Mouse (Mus musculus) myocyte (in vitro differentiated cells): ENCODE results near the gene Mamld1. TPM values are rescaled to one million over a fixed set of nuclear protein-coding genes. Genes with fewer than 3 reads are reported as not detected.

Experiments used
- H3K27me3 ChIP-seq: one replicate; pipeline ENCODE4 v1.6.1; 2011; ENCODE audit not compliant: control insufficient read depth, insufficient read depth, insufficient read length
- H3K36me3 ChIP-seq: one replicate; pipeline ENCODE4 v1.6.1; 2011; ENCODE audit not compliant: control insufficient read depth, insufficient read depth
- H3K4me2 ChIP-seq: one replicate; pipeline ENCODE4 v1.6.1; 2011; ENCODE audit warnings: low read depth, control low read depth
- H3K4me3 ChIP-seq: one replicate; pipeline ENCODE4 v1.5.1; 2011; ENCODE audit warnings: mild to moderate bottlenecking, control low read depth, moderate library complexity
- H3K79me2 ChIP-seq: one replicate; pipeline ENCODE4 v1.6.1; 2011; ENCODE audit not compliant: control insufficient read depth, insufficient read depth
- H3ac ChIP-seq: one replicate; pipeline ENCODE4 v1.6.1; 2011; ENCODE audit not compliant: control insufficient read depth, insufficient read length
- CEBPB ChIP-seq: IDR thresholded peaks from 2 replicates; pipeline ENCODE4 v1.6.1; 2011; ENCODE audit warnings: mild to moderate bottlenecking, moderate library complexity; ENCODE audit not compliant: poor library complexity, insufficient read depth, severe bottlenecking
- E2F4 ChIP-seq: IDR thresholded peaks from one replicate; pipeline ENCODE4 v1.6.1; 2011; ENCODE audit warnings: mild to moderate bottlenecking, control low read depth, moderate library complexity; ENCODE audit not compliant: insufficient read depth
- MAX ChIP-seq: IDR thresholded peaks from one replicate; pipeline ENCODE4 v1.6.1; 2011; ENCODE audit warnings: low read depth, mild to moderate bottlenecking, control low read depth
- MYOD1 ChIP-seq, 3 experiments: IDR thresholded peaks; one replicate each; pipeline ENCODE4 v1.6.1; 2011; ENCODE audit warnings: control low read depth in 2 of 3, low read depth in 2 of 3, mild to moderate bottlenecking in 2 of 3, moderate library complexity in 1 of 3; ENCODE audit not compliant: insufficient read length in 2 of 3, control insufficient read depth in 1 of 3
- MYOG ChIP-seq, 3 experiments: IDR thresholded peaks; one replicate each; pipeline ENCODE4 v1.6.1; 2011; ENCODE audit warnings: control low read depth in 2 of 3, low read depth in 2 of 3, mild to moderate bottlenecking in 2 of 3; ENCODE audit not compliant: insufficient read length in 2 of 3, control insufficient read depth in 1 of 3, insufficient read depth in 1 of 3
- POLR2A ChIP-seq: IDR thresholded peaks from one replicate; pipeline ENCODE4 v1.6.1; 2011; ENCODE audit warnings: low read depth, mild to moderate bottlenecking, control low read depth, moderate library complexity; ENCODE audit not compliant: insufficient read length
- POLR2AphosphoS2 ChIP-seq: IDR thresholded peaks from one replicate; pipeline ENCODE4 v1.6.1; 2011; ENCODE audit warnings: low read depth, control low read depth; ENCODE audit not compliant: insufficient read length
- REST ChIP-seq: IDR thresholded peaks from one replicate; pipeline ENCODE4 v1.6.1; 2011; ENCODE audit warnings: mild to moderate bottlenecking, control low read depth, moderate library complexity; ENCODE audit not compliant: insufficient read depth, insufficient read length
- SRF ChIP-seq: IDR thresholded peaks from one replicate; pipeline ENCODE4 v1.6.1; 2011; ENCODE audit warnings: low read depth; ENCODE audit not compliant: control insufficient read depth, insufficient read length
- TCF12 ChIP-seq: IDR thresholded peaks from one replicate; pipeline ENCODE4 v1.6.1; 2011; ENCODE audit warnings: mild to moderate bottlenecking, control low read depth; ENCODE audit not compliant: poor library complexity, insufficient read depth, severe bottlenecking
- TCF3 ChIP-seq: IDR thresholded peaks from one replicate; pipeline ENCODE4 v1.6.1; 2011; ENCODE audit warnings: low read depth, control low read depth; ENCODE audit not compliant: insufficient read length
- USF1 ChIP-seq: IDR thresholded peaks from one replicate; pipeline ENCODE4 v1.6.1; 2011; ENCODE audit warnings: low read depth, mild to moderate bottlenecking, control low read depth, moderate library complexity
- polyA plus RNA-seq: library from polyadenylated mRNA; unstranded; fragments of >200 nt; fragmentation: generic; extraction: Trizol; gene quantifications from one replicate; pipeline ENCODE4 v1.2.1, GENCODE M21; 2012; ENCODE audit warnings: missing spikeins

Mamld1 gene
- polyA plus RNA-seq, 1 experiment: 0.02 TPM

GRCm38 (mm10) chrX:71051361-71052114, 1.5 kb downstream of the Mamld1 start:
- TF ChIP-seq MYOG (IDR thresholded peaks at IDR 0.05; ENCODE audit: control insufficient read depth in 1 of 3, insufficient read depth in 1 of 3, insufficient read length in 2 of 3, low read depth in 2 of 3) (no peak), SRF (no peak), USF1 (no peak), MYOD1 (IDR thresholded peaks at IDR 0.05; ENCODE audit: control insufficient read depth in 1 of 3, insufficient read length in 2 of 3, low read depth in 2 of 3) (no peak), POLR2AphosphoS2 (no peak), POLR2A (no peak), REST (no peak), TCF3 (no peak), E2F4 (no peak), TCF12 (no peak), CEBPB (no peak), MAX (no peak)
- H3K27me3 ChIP-seq: peaks cover 18% of the 10 kb centered on the region
- no peak overlapping the region for H3ac ChIP-seq
- H3K36me3 ChIP-seq: no peaks in the 10 kb centered on the region
- H3K4me2 ChIP-seq: no peak overlapping the region
- H3K4me3 ChIP-seq: no peak overlapping the region
- no peaks in the 10 kb centered on the region for H3K79me2 ChIP-seq

- H3ac ChIP-seq: no peak overlapping the region
- TF ChIP-seq MYOD1 (IDR thresholded peaks at IDR 0.05; ENCODE audit: control insufficient read depth in 1 of 3, insufficient read length in 2 of 3, low read depth in 2 of 3) (no peak), MYOG (IDR thresholded peaks at IDR 0.05; ENCODE audit: control insufficient read depth in 1 of 3, insufficient read depth in 1 of 3, insufficient read length in 2 of 3, low read depth in 2 of 3) (no peak), SRF (no peak), TCF12 (no peak), POLR2A (no peak), TCF3 (no peak), REST (no peak), CEBPB (no peak), USF1 (no peak), MAX (no peak), POLR2AphosphoS2 (no peak), E2F4 (no peak)
- peaks cover 18% of the 10 kb centered on the region for H3K27me3 ChIP-seq
- no peaks in the 10 kb centered on the region for H3K79me2 ChIP-seq
- H3K36me3 ChIP-seq: no peaks in the 10 kb centered on the region
- H3K4me2 ChIP-seq: no peak overlapping the region
- H3K4me3 ChIP-seq: no peak overlapping the region
Measured at GRCm38 (mm10) chrX:71052115-71052478, 2.0 kb downstream of the Mamld1 start.

DNA sequence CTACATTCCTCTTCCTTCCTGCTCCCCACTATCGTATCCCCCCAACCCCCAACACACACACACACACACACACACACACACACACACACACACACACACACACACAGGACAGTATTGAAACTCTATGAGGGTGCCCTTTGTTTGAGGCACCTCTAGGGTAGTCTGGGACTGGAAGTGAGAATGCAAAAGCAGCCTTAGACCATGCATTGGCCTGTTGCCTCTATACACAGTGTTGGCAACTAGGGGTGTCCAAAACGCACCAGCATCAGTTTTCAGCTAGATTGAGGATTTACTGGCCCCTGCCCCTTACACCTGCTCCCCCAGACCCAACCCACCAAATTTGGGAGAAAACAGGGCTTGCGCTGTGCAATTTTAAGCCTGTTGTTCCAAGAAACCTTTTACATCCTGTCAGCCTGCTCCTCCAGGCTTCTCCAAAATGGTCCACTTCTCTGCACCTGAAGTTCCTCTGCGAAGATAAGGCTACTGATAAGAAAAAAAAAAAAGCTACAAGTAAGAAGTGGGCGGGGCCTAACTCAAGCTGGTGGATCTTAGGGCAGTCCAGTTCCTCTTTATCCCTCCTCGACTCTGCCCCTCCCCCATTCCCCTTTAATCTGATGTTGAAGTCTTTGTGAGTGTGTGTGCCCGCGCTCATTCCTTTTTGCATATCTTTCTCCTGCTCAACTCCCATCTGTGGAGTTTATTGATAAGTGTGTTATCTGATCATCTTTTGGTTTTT, 2.6 kb downstream of the Mamld1 start:
- Histone ChIP-seq H3K4me3 (no peak overlapping the region), H3K27me3 (peaks cover 18% of the 10 kb centered on the region)
- TF ChIP-seq REST (no peak), TCF3 (no peak)

GRCm38 (mm10) chrX:71053246-71053645, 3.2 kb downstream of the Mamld1 start:
- H3K79me2 ChIP-seq: no peaks in the 10 kb centered on the region
- H3K27me3 ChIP-seq: peaks cover 18% of the 10 kb centered on the region
- no peaks in the 10 kb centered on the region for H3K36me3 ChIP-seq
- TF ChIP-seq TCF12 (no peak), TCF3 (no peak), SRF (no peak), REST (no peak), CEBPB (no peak), MYOD1 (IDR thresholded peaks at IDR 0.05; ENCODE audit: control insufficient read depth in 1 of 3, insufficient read length in 2 of 3, low read depth in 2 of 3) (no peak), MAX (no peak), MYOG (IDR thresholded peaks at IDR 0.05; ENCODE audit: control insufficient read depth in 1 of 3, insufficient read depth in 1 of 3, insufficient read length in 2 of 3, low read depth in 2 of 3) (no peak), USF1 (no peak), POLR2A (no peak), POLR2AphosphoS2 (no peak), E2F4 (no peak)
- no peak overlapping the region for H3K4me3 ChIP-seq
- H3K4me2 ChIP-seq: no peak overlapping the region
- H3ac ChIP-seq: no peak overlapping the region

More for the DNA sequence above, 2.6 kb downstream of the Mamld1 start:
- Histone ChIP-seq H3K4me2 (no peak overlapping the region), H3ac (no peak overlapping the region), H3K79me2 (no peaks in the 10 kb centered on the region), H3K36me3 (no peaks in the 10 kb centered on the region)

DNA sequence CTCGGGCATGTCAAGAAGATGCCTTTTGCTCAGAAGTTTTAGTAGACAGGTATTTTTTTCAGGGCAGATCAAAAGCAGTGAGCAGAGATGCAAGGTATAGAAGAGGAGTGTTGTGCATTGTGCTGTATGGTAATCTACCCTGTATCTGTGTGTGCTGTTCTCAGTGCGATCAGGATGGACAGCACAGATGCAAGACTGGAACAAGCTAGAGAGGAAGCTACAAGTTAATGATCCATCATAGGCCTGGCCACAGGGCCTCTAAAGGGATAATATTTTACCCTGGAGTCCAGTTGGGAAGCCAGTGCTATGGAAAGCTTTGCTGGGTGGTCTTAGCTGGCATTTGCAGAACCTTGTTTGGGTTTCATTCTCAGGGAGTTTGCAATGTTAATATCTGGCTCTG, 6.9 kb downstream of the Mamld1 start:
- Histone ChIP-seq H3K27me3 (peaks cover 4% of the 10 kb centered on the region), H3K79me2 (no peaks in the 10 kb centered on the region), H3K36me3 (no peaks in the 10 kb centered on the region), H3K4me2 (no peak overlapping the region), H3K4me3 (no peak overlapping the region), H3ac (no peak overlapping the region)
- TF ChIP-seq REST (no peak), POLR2AphosphoS2 (no peak), USF1 (no peak), MYOG (IDR thresholded peaks at IDR 0.05; ENCODE audit: control insufficient read depth in 1 of 3, insufficient read depth in 1 of 3, insufficient read length in 2 of 3, low read depth in 2 of 3) (no peak), SRF (no peak), MYOD1 (IDR thresholded peaks at IDR 0.05; ENCODE audit: control insufficient read depth in 1 of 3, insufficient read length in 2 of 3, low read depth in 2 of 3) (no peak), MAX (no peak), TCF12 (no peak), CEBPB (no peak), POLR2A (no peak), E2F4 (no peak)
